8 mouse cellular contexts compared by ENCODE assay signal in genomic region chr5:41707115-41708015, GRCm38 (mm10). TPM values are rescaled to one million over a fixed set of nuclear protein-coding genes. Genes with fewer than 3 reads are reported as not detected.
DNase-seq lines count a peak whose midpoint lies in the region; ATAC-seq lines count a peak whose summit lies in the region.

No protein-coding gene starts in this region.

- peak overlapping the region; percentile 96 for H3K9ac ChIP-seq in forebrain, embryonic 14.5 days (ENCODE audit: low read length)

- H3K36me3 ChIP-seq in forebrain, embryonic 14.5 days (ENCODE audit: control insufficient read depth, insufficient read depth, low read length), result no peaks in the 10 kb centered on the region

- peaks cover 6% of the 10 kb centered on the region; the same call in 1 of the 2 replicates for H3K4me1 ChIP-seq in forebrain, embryonic 14.5 days (ENCODE audit: control insufficient read depth, insufficient read depth, low read length)

- H3K4me3 ChIP-seq in forebrain, embryonic 14.5 days (ENCODE audit: low read depth, low read length), result peak overlapping the region; percentile 97

- H3K27me3 ChIP-seq in forebrain, embryonic 14.5 days (replicated peaks; ENCODE audit: control insufficient read depth, insufficient read depth, low read length), result no peaks in the 10 kb centered on the region

- under 1% methylated on average over 57 of the region's 63 CpGs for WGBS in forebrain, embryonic 14.5 days

- H3K4me2 ChIP-seq in forebrain, embryonic 14.5 days (ENCODE audit: low read length), result peak overlapping the region; percentile 94

- peak; percentile 85 for ATAC-seq in forebrain, embryonic 14.5 days
- peak; percentile 18; the same call in 1 of the 2 replicates for ATAC-seq in neutrophil, adult 5-6 weeks (ENCODE audit: extremely low read depth, insufficient number of reproducible peaks, low FRiP score, poor library complexity, severe bottlenecking)

- intact Hi-C loops in heart, postnatal 36 days (cut with DNase I), result loop anchor here (5.0 kb wide), 1 partner anchor 135 kb away; the partner anchor contains the start of gene Bod1l

- H3K27ac ChIP-seq in forebrain, embryonic 14.5 days (ENCODE audit: low read depth, low read length), result peak overlapping the region; percentile 80; the same call in 1 of the 2 replicates

- peak; percentile 57 for DNase-seq in MEL-GATA-1-ER (ENCODE audit: extremely low read depth, low read depth)
- DNase-seq in c-Kit-positive CD71-positive TER-119-negative erythroid progenitor cells, embryonic 14.5 days (ENCODE audit: low read depth), result peak; percentile 25
- peak; percentile 45 for DNase-seq in forebrain, embryonic 14.5 days (ENCODE audit: low spot score)
- DNase-seq in heart, postnatal 36 days, result peak; percentile 21 to 62
- DNase-seq in layer of hippocampus, adult 8-10 months (ENCODE audit: low spot score in 2 of 2), result peak; percentile 16 to 23
- peak; percentile 30 to 58 for DNase-seq in lung, adult 18-20 months
- peak; percentile 36 for DNase-seq in thymus, postnatal 14 days

- H3K9me3 ChIP-seq in forebrain, embryonic 14.5 days (replicated peaks; ENCODE audit: control insufficient read depth, low read length), result no peaks in the 10 kb centered on the region

RNA-seq across cellular contexts. Expression of gene Rab28, which starts 0.6 kb away (rescaled TPM):
- polyA plus RNA-seq in forebrain, embryonic 14.5 days (2014; fragmentation: Nextera tagmentation; extraction: Ambion mirVana), result 78.3 and 79.0 TPM in 2 replicates
- total RNA-seq in heart, postnatal 36 days (2021), result 10 to 100 TPM; 88.5 to 91.7 TPM
- total RNA-seq in layer of hippocampus, adult 8-10 months (2022), result 10 to 100 TPM; 76.1 to 84.6 (median 81.1) TPM
- 27.6 and 37.3 TPM in 2 replicates for total RNA-seq in neutrophil, adult 5-6 weeks (2017)

RNA-seq across cellular contexts. Expression of gene Nkx3-2, which starts 56.9 kb away (rescaled TPM):
- polyA plus RNA-seq in forebrain, embryonic 14.5 days (2014; fragmentation: Nextera tagmentation; extraction: Ambion mirVana), result not detected in 2 replicates
- total RNA-seq in heart, postnatal 36 days (2021), result not detected
- total RNA-seq in layer of hippocampus, adult 8-10 months (2022), result not detected
- total RNA-seq in neutrophil, adult 5-6 weeks (2017), result not detected in 2 replicates

Comparison
In these comparisons a context has a peak if more than half of its experiments do, and no peak if none do; other contexts are left out.
1. Peak in every context shown above with its lines: DNase-seq, ATAC-seq, H3K4me3 ChIP-seq and H3K27ac ChIP-seq.